Comparison of ENCODE assay signal across 13 mouse cellular contexts in genomic region chr16:33368632-33369031, GRCm38 (mm10).
"Had no signal": no experiment of that assay in that cellular context is flagged by ENCODE, and none has a peak within 500 bp of the region (broad histone marks: within the 10 kb centered on the region; RNA-seq: fewer than 3 reads in every experiment).

No protein-coding gene starts in this region.

- ATAC-seq: liver, embryonic 12.5 days; midbrain, embryonic 16.5 days had no signal

- H3K4me1 ChIP-seq: limb, embryonic 15.5 days; liver, embryonic 12.5 days; midbrain, embryonic 12.5 days; neural tube, embryonic 13.5 days had no signal

- H3K27me3 ChIP-seq: limb, embryonic 15.5 days; liver, embryonic 12.5 days; midbrain, embryonic 12.5 days; neural tube, embryonic 13.5 days had no signal

- H3K9me3 ChIP-seq: limb, embryonic 15.5 days; liver, embryonic 12.5 days; midbrain, embryonic 12.5 days; neural tube, embryonic 13.5 days had no signal

- DNase-seq: kidney, postnatal 14 days; layer of hippocampus, postnatal 36 days; lung, embryonic 14.5 days; lung, postnatal 10 days; retina, postnatal 1 day; right cerebral cortex, postnatal 4 days; spleen, adult 18-20 months; thymus, postnatal 36 days had no signal

- H3K27ac ChIP-seq: limb, embryonic 15.5 days; liver, embryonic 12.5 days; midbrain, embryonic 12.5 days; neural tube, embryonic 13.5 days had no signal

- H3K9ac ChIP-seq: limb, embryonic 15.5 days; liver, embryonic 12.5 days; lung, embryonic 14.5 days; midbrain, embryonic 12.5 days; neural tube, embryonic 13.5 days had no signal

- H3K4me2 ChIP-seq: limb, embryonic 15.5 days; liver, embryonic 12.5 days; lung, embryonic 14.5 days; midbrain, embryonic 12.5 days; neural tube, embryonic 13.5 days had no signal

- H3K4me3 ChIP-seq: limb, embryonic 15.5 days; liver, embryonic 12.5 days; midbrain, embryonic 12.5 days; neural tube, embryonic 13.5 days had no signal

- H3K36me3 ChIP-seq: limb, embryonic 15.5 days; liver, embryonic 12.5 days; midbrain, embryonic 12.5 days; neural tube, embryonic 13.5 days had no signal
